Mouse (Mus musculus): ENCODE measurements around the gene Rbbp8nl. TPM values are rescaled to one million over a fixed set of nuclear protein-coding genes. Genes with fewer than 3 reads are reported as not detected.

The Rbbp8nl gene
- total RNA-seq (2023) = not detected

DNA sequence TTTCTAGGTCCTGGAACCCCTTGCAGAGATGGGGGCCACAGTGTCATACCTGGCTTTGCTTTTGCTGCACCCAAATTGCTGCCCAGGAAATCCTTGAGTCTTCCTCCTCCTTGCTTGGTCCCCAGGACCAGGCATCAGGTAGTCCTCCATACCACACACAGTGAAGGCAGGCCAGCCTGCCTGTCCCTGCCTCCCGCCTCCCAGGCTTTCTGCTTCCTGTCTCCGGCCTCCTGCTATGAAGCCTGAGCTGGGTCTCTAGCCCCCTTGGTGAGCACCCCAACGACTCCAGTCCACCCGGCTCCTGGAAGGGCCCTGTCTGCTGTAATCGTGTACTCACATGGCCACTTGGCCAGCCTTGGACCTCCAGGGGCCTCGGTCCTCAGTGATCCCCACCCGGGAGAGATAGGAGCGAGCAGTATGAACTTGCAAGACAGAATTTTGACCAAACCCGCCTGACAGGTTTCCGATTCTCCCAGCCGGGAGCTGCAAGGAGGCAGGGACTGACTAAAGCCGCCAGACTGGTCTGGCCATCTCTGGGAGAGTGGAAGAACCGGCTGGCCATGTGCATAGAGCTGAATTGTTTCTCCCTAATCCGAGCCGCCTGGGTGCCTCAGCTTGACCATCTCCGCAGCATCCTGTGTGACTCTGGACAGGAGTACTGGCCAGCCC, at the start of gene Rbbp8nl:
Rbbp8nl (minus strand) TSS at position 440 of the 669 bp plus-strand sequence.

GRCm38 (mm10) chr2:180334551-180334986, 44.9 kb upstream of the Rbbp8nl start, which contains the start of gene Gata5:
Gene Gata5 (minus strand): TSS chr2:180334699.

GRCm38 (mm10) chr2:180273394-180274244, 16.1 kb downstream of the Rbbp8nl start, which contains the start of gene Cables2:
Gene Cables2 (minus strand): TSS chr2:180273496.

GRCm38 (mm10) chr2:180257001-180257521, 32.6 kb downstream of the Rbbp8nl start, which contains the start of gene Rps21:
Gene Rps21 (plus strand): TSS chr2:180257377.

Other genes starting within 250 kb of the Rbbp8nl start
- gene Psma7, start 247.4 kb downstream of the Rbbp8nl start, total RNA-seq (2023) = 100 to 1,000 TPM; 196 to 204 TPM
- 1 to 10 TPM; 6.5 to 7.3 TPM for gene Ss18l1, start 247.4 kb downstream of the Rbbp8nl start, total RNA-seq (2023)
- 10 to 100 TPM; 11.7 to 13.2 TPM for gene Mtg2, start 219.3 kb downstream of the Rbbp8nl start, total RNA-seq (2023)
- gene Hrh3, start 185.4 kb downstream of the Rbbp8nl start, total RNA-seq (2023) = not detected
- gene Osbpl2, start 170.6 kb downstream of the Rbbp8nl start, total RNA-seq (2023) = 10 to 100 TPM; 30.2 to 31.9 TPM
- gene Adrm1, start 118.4 kb downstream of the Rbbp8nl start, total RNA-seq (2023) = 100 to 1,000 TPM in 1 of 2 experiments, 10 to 100 TPM in 1; 99.5 to 104 TPM
- under 1 TPM in 1 of 2 experiments, not detected in 1; 0.05 TPM for gene Lama5, start 64.0 kb downstream of the Rbbp8nl start, total RNA-seq (2023)
- 1,000 to 10,000 TPM in 1 of 2 experiments, 100 to 1,000 TPM in 1; 824 to 1,285 TPM for gene Rps21, start 32.5 kb downstream of the Rbbp8nl start, total RNA-seq (2023)
- gene Cables2, start 16.4 kb downstream of the Rbbp8nl start, total RNA-seq (2023) = 10 to 100 TPM; 17.4 to 19.3 TPM
- gene Gata5, start 44.8 kb upstream of the Rbbp8nl start, total RNA-seq (2023) = not detected
- 1 to 10 TPM in 1 of 2 experiments, under 1 TPM in 1; 0.85 to 1.3 TPM for gene Slco4a1, start 166.4 kb upstream of the Rbbp8nl start, total RNA-seq (2023)
- not detected for gene Ntsr1, start 210.1 kb upstream of the Rbbp8nl start, total RNA-seq (2023)